Mouse (Mus musculus) testis, adult 2 months (tissue): ENCODE data around the gene Rdh5. TPM values are rescaled to one million over a fixed set of nuclear protein-coding genes. Genes with fewer than 3 reads are reported as not detected.

Source experiments
- H3K27ac ChIP-seq: fragments of 200-500 bp; 2 replicates; pipeline ENCODE4 v1.5.1; 2012; ENCODE audit warnings: low read depth, low read length; ENCODE audit not compliant: control insufficient read depth, insufficient read depth
- H3K27me3 ChIP-seq: fragments of 200-500 bp; 2 replicates; pipeline ENCODE4 v1.6.1; 2012; ENCODE audit warnings: mild to moderate bottlenecking, low read length, moderate library complexity; ENCODE audit not compliant: control insufficient read depth, insufficient read depth
- H3K36me3 ChIP-seq: fragments of 200-500 bp; 2 replicates; pipeline ENCODE4 v1.6.1; 2012; ENCODE audit warnings: mild to moderate bottlenecking, low read length; ENCODE audit not compliant: control insufficient read depth, insufficient read depth
- H3K4me1 ChIP-seq: fragments of 200-500 bp; 2 replicates; pipeline ENCODE4 v1.6.1; 2012; ENCODE audit warnings: low read length; ENCODE audit not compliant: control insufficient read depth, insufficient read depth
- H3K4me3 ChIP-seq: fragments of 200-500 bp; 2 replicates; pipeline ENCODE4 v1.5.1; 2012; ENCODE audit warnings: low read depth, mild to moderate bottlenecking, low read length, moderate library complexity, mixed read lengths; ENCODE audit not compliant: control insufficient read depth
- CTCF ChIP-seq: fragments of 200-500 bp; IDR thresholded peaks from 2 replicates; pipeline ENCODE4 v1.5.1; 2012; ENCODE audit warnings: low read depth, mild to moderate bottlenecking, inconsistent platforms, low read length, moderate library complexity; ENCODE audit not compliant: control insufficient read depth, insufficient read depth, insufficient replicate concordance
- POLR2A ChIP-seq: fragments of 200-500 bp; IDR thresholded peaks from 2 replicates; pipeline ENCODE4 v1.6.1; 2012; ENCODE audit warnings: low read depth, mild to moderate bottlenecking, inconsistent platforms, low read length, moderate library complexity; ENCODE audit not compliant: control insufficient read depth
- polyA plus RNA-seq: library from polyadenylated mRNA; depleted of rRNA; stranded (reverse); fragments of >200 nt; gene quantifications from 2 replicates; pipeline ENCODE4 v1.2.3, GENCODE M21; 2012

Gene Rdh5
- polyA plus RNA-seq, 1 experiment: 7.5 TPM

DNA sequence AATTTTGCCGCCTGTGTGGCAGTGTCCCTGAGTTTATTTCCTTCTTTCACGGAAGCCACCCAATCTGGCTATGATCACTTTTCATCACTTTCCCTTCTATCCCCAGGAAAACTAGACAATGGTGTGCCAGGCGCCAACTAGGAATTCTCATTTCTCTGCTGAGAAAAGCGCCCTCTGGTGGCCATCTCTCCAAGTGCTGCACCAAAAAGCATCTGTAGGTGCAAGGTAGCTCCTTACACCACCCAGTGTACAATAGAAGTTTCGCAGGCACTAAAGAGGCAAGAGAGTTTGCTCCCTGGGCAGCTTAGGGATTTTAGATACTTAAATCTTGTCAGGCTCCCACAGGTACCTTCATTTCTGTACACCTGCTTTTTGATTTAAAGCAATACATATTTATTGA is 9.5 kb downstream of the Rdh5 start:
- Histone ChIP-seq H3K4me1 (peaks cover 11% of the 10 kb centered on the region), H3K27me3 (no peaks in the 10 kb centered on the region), H3K4me3 (no peak overlapping the region), H3K36me3 (no peaks in the 10 kb centered on the region), H3K27ac (no peak overlapping the region)
- TF ChIP-seq CTCF (peak; percentile 67; the same call in 1 of the 2 replicates), POLR2A (no peak)

DNA sequence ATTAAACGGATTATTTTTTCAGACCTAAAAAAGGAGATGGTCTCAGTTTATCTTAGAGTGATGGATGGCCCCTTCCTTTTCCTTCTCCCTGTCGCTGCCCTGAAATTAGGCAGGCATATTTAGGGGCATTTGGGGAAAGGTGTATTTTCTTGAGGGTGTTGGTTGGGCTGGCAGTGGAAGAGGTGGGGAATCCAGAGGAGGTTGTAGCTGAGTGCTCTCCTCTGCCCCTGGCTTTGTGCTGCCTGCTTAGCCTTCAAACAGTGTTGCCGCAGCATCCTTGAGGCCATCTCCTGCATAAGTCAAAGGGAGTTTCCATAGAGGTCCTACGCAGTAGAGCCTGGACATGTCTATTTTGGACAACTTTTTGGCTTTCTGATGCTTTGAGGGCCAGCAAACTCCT is 9.9 kb downstream of the Rdh5 start:
- H3K4me1 ChIP-seq: peaks cover 11% of the 10 kb centered on the region
- no peak for TF ChIP-seq POLR2A
- TF ChIP-seq CTCF: no peak
- H3K4me3 ChIP-seq: no peak overlapping the region
- H3K36me3 ChIP-seq: no peaks in the 10 kb centered on the region
- H3K27me3 ChIP-seq: no peaks in the 10 kb centered on the region
- H3K27ac ChIP-seq: no peak overlapping the region

DNA sequence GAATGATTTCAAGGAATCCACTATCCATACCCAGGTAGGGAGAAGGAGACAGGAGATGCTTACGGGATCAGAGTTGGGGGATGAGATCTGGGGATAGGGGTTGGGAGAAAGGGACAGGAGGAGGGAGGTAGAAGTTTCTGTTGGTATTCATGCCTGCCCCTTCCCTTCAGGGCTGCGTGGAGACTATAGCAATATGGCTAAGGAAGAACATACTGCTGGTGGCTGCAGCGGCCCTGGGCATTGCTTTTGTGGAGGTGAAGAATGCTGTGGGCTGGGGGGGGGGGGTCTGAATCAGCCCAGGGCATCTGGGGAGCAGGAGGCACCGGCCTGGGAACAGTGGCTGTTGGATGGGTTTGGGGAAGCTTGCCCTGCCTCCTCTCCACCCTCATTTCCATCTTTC is 10.4 kb downstream of the Rdh5 start:
- Histone ChIP-seq H3K27ac (no peak overlapping the region), H3K36me3 (no peaks in the 10 kb centered on the region), H3K27me3 (no peaks in the 10 kb centered on the region), H3K4me3 (no peak overlapping the region), H3K4me1 (peaks cover 11% of the 10 kb centered on the region)
- TF ChIP-seq POLR2A (no peak), CTCF (no peak)

DNA sequence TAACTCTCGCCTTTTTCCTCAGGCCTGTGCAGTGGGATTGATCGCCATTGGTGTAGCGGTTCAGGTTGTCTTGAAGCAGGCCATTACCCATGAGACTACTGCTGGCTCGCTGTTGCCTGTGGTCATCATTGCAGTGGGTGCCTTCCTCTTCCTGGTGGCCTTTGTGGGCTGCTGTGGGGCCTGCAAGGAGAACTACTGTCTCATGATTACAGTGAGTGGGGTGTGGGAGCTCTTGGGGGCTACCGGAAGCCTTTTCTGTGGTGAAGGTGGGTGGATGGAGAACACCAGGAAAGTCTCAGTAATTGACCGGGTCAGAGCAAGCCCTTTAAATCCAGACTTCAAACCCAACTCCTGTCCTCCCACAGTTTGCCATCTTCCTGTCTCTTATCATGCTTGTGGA is 11.3 kb downstream of the Rdh5 start:
- Histone ChIP-seq H3K27ac (no peak overlapping the region), H3K27me3 (no peaks in the 10 kb centered on the region), H3K36me3 (no peaks in the 10 kb centered on the region), H3K4me3 (no peak overlapping the region), H3K4me1 (peaks cover 11% of the 10 kb centered on the region)
- TF ChIP-seq CTCF (no peak), POLR2A (no peak)

DNA sequence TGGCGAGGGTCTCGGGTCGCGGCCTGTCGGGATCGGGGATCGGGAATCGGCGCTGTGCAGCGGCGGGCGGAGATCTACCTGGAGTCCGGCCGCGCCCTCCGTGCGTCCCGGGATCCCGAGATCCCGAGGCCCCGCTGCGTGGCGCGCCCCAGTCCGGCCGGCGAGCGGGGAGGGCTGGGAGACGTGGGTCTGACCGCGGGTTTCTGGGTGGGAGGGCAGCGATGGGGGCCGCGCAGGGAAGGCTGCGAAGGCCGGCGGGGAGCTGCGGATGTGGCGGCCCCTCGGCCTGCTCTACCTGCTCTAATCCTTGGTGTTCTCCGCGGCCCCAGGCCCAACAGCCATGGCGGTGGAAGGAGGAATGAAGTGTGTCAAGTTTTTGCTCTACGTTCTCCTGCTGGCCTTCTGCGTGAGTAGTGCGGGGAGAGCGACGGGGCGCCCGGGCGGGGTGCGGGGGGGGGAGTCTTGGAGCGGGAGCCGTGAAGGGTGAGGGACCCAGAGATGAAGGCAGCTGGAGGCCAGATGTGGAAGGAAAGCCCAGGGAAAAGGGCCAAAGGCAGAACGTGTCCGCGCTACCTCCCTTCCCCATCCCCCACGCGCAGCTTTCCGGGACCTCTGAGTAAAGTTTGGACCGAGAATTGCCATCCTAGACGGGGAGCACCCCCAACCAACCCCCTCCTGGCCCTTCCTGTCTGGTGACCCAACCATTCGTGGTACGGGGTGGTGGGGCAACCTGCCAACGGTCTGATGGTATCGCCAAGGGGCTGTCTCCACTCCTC is 12.4 kb downstream of the Rdh5 start:
- Histone ChIP-seq H3K27ac (peak overlapping the region; percentile 59), H3K4me1 (peaks cover 11% of the 10 kb centered on the region), H3K36me3 (no peaks in the 10 kb centered on the region), H3K27me3 (no peaks in the 10 kb centered on the region), H3K4me3 (peak overlapping the region; percentile 80)
- no peak for TF ChIP-seq POLR2A
- no peak for TF ChIP-seq CTCF

DNA sequence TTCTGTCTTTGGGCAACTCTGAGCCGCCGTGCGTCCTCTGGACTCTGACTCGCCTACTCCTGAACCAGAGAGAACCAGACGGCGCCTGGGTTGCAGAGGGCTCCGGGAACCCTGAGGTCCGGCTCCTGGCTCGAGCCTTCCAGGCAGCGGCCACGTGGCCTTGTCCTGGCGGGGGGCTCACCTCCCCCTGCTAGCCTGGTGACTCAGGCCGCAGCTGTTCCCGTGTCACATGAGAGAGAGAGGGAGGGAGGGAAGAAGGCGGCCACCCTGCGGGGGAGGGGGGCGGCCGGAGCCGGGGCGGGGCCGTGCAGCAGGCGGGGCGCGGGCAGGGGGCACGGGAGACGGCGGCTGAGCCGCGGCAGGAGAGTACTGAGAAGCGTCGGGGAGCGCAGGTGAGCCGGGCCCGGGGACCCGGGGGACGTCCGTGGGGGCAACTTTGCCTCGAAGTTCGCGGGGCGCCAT is 13.1 kb downstream of the Rdh5 start:
- H3K27ac ChIP-seq: peak overlapping the region; percentile 59
- H3K36me3 ChIP-seq: no peaks in the 10 kb centered on the region
- TF ChIP-seq CTCF: no peak
- TF ChIP-seq POLR2A: no peak
- peaks cover 11% of the 10 kb centered on the region for H3K4me1 ChIP-seq
- H3K27me3 ChIP-seq: no peaks in the 10 kb centered on the region
- peak overlapping the region; percentile 80 for H3K4me3 ChIP-seq

DNA sequence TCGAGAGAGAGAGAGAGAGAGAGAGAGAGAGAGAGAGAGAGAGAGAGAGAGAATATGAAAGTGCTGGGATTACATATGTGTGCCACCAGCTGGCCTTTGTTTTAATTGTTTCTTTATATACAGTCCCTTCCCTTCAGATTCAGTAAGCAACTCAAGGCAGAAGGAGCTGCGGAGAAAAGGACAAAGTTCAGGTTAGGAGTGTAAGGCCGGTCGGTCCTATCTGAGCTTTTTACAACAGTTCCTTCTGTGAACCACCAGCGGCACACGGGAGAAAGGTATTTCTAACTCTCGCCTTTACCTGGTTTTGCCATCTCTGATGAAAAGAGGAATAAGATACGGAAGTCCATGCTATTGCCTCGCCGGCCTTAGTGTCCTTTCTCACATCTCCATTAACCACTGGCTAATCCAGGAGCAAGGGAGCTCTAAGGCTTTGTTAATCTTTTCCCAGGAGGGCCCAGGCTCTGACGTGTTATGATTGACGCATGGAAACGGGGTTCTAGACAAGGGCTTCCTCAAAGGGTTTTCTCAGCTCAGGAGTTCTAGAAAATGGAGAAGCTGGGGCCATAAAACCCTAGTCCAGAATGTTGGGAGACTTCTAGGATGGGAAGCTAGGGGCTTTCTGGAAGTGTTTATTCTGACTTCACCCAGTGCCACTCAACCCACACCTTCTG is 13.8 kb downstream of the Rdh5 start:
- peak overlapping the region; percentile 80 for H3K4me3 ChIP-seq
- H3K4me1 ChIP-seq: peaks cover 11% of the 10 kb centered on the region
- no peaks in the 10 kb centered on the region for H3K36me3 ChIP-seq
- H3K27me3 ChIP-seq: no peaks in the 10 kb centered on the region
- H3K27ac ChIP-seq: 0 out of 2 replicates have a peak overlapping the region, but pooled peaks have one; percentile 55
- TF ChIP-seq POLR2A (no peak), CTCF (no peak)
